Mouse (Mus musculus) cerebellum, postnatal 36 days (tissue): ENCODE data around the gene Capn13.
"Not testable (repeated sequence)": the region's sequence is repeated elsewhere in the genome, so short reads cannot be mapped to it uniquely, and the experiment has no call there.

Experiments used
- DNase-seq, 2 experiments: peaks; one replicate each; pipeline ENCODE4 v3.0.0; 2021 to 2022; ENCODE audit warnings: mixed read lengths in 2 of 2

Capn13 gene

GRCm38 (mm10) chr17:73342673-73343072, 58.0 kb downstream of the Capn13 start:
- no peak for DNase-seq

- no peak for DNase-seq
Observed at GRCm38 (mm10) chr17:73329071-73329470, 71.6 kb downstream of the Capn13 start.

- no peak for DNase-seq
Observed at GRCm38 (mm10) chr17:73325314-73325713, 75.4 kb downstream of the Capn13 start.

- peak; percentile 43 to 53 for DNase-seq
Observed at GRCm38 (mm10) chr17:73324732-73325131, 75.9 kb downstream of the Capn13 start.

- no peak for DNase-seq
Observed at GRCm38 (mm10) chr17:73323981-73324380, 76.7 kb downstream of the Capn13 start.

- DNase-seq = no peak
Observed at GRCm38 (mm10) chr17:73314786-73315185, 85.9 kb downstream of the Capn13 start.

- DNase-seq = no peak
Observed at GRCm38 (mm10) chr17:73311491-73311890, 89.2 kb downstream of the Capn13 start.

- DNase-seq = no peak
Observed at GRCm38 (mm10) chr17:73308691-73309090, 92.0 kb downstream of the Capn13 start.

GRCm38 (mm10) chr17:73306626-73307025, 94.0 kb downstream of the Capn13 start:
- no peak for DNase-seq

GRCm38 (mm10) chr17:73305622-73306021, 95.0 kb downstream of the Capn13 start:
- peak; percentile 36 to 44 for DNase-seq

GRCm38 (mm10) chr17:73304086-73304812, 96.4 kb downstream of the Capn13 start:
- DNase-seq = no peak

GRCm38 (mm10) chr17:73303676-73304075, 97.0 kb downstream of the Capn13 start:
- DNase-seq = no peak

GRCm38 (mm10) chr17:73303217-73303616, 97.4 kb downstream of the Capn13 start:
- DNase-seq = peak; percentile 70 to 81

GRCm38 (mm10) chr17:73302104-73302503, 98.6 kb downstream of the Capn13 start:
- DNase-seq = peak; percentile 78 to 79

- peak; percentile 32 to 75 for DNase-seq
Observed at GRCm38 (mm10) chr17:73301258-73302050, 99.2 kb downstream of the Capn13 start.

GRCm38 (mm10) chr17:73300147-73300880, 100.4 kb downstream of the Capn13 start:
- DNase-seq = no peak

GRCm38 (mm10) chr17:73298981-73299380, 101.7 kb downstream of the Capn13 start:
- no peak for DNase-seq

- peak; percentile 32 to 37 for DNase-seq
Observed at GRCm38 (mm10) chr17:73296855-73297254, 103.8 kb downstream of the Capn13 start.

- DNase-seq = no peak
Observed at GRCm38 (mm10) chr17:73293237-73293636, 107.4 kb downstream of the Capn13 start.

GRCm38 (mm10) chr17:73284301-73284700, 116.4 kb downstream of the Capn13 start:
- DNase-seq = no peak

GRCm38 (mm10) chr17:73282702-73283101, 118.0 kb downstream of the Capn13 start:
- DNase-seq = not testable (repeated sequence)

- no peak for DNase-seq
Observed at GRCm38 (mm10) chr17:73277770-73278169, 122.9 kb downstream of the Capn13 start.

GRCm38 (mm10) chr17:73275066-73275465, 125.6 kb downstream of the Capn13 start:
- DNase-seq = no peak
